In the genomic region with DNA sequence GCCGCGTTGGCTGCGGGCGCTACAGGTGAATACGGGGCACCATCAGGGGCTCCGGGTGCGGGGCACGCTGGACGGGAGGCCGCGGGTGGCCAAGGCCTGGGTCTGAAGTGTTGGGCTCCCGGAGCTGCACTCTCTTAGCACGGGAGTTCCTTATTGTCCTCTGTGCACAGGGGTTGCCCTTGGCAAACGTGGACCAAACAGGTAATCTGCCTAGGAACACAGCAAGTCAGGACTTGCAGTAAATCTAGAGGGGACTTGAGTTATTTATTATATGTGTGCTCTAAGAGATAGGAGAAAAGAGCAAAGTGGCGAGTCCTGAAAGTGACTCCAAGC, we compare ENCODE assay signal across 8 mouse cellular contexts. TPM values are rescaled to one million over a fixed set of nuclear protein-coding genes. Genes with fewer than 3 reads are reported as not detected.
DNase-seq lines count a peak whose midpoint lies in the region; ATAC-seq and TF ChIP-seq lines count a peak whose summit lies in the region.

No protein-coding gene starts in this region.

- H3K27ac ChIP-seq in heart, embryonic 16.5 days (ENCODE audit: low read length): peak overlapping the region; percentile 89
- no peak overlapping the region for H3K27ac ChIP-seq in MEL (ENCODE audit: control insufficient read depth, low read depth, low read length)
- H3K27ac ChIP-seq in hindbrain, embryonic 12.5 days: peak overlapping the region; percentile 76
- H3K27ac ChIP-seq in midbrain, embryonic 11.5 days (ENCODE audit: low read depth, low read length): no peak overlapping the region

- TF ChIP-seq POLR2A in MEL (IDR thresholded peaks at IDR 0.05; ENCODE audit: control insufficient read depth in 1 of 2, insufficient read depth in 1 of 2, low read depth in 1 of 2, low read length in 2 of 2, poor library complexity in 1 of 2): no peak; a peak in 1 of 4 replicates

- no peak for DNase-seq in heart, postnatal 4 days
- DNase-seq in MEL (ENCODE audit: low read depth, low spot score) (no peak), MN1 (ENCODE audit: low spot score) (no peak)
- no peak for DNase-seq in midbrain, embryonic 11.5 days (ENCODE audit: low spot score, missing footprints)
- DNase-seq in frontal cortex, postnatal 14 days (ENCODE audit: low spot score in 2 of 2): no peak
- no peak for DNase-seq in thymus, postnatal 25 days

- no peak for TF ChIP-seq EP300 in MEL (IDR thresholded peaks at IDR 0.05; ENCODE audit: low read depth in 1 of 2, low read length in 2 of 2)

- H3K4me2 ChIP-seq in heart, embryonic 16.5 days (ENCODE audit: low read depth, low read length): peak overlapping the region; percentile 74
- H3K4me2 ChIP-seq in hindbrain, embryonic 12.5 days (replicated peaks): peak overlapping the region; percentile 81
- H3K4me2 ChIP-seq in midbrain, embryonic 11.5 days: peak overlapping the region; percentile 86

- H3K9ac ChIP-seq in heart, embryonic 16.5 days (ENCODE audit: low read length): peak overlapping the region; percentile 90
- peak overlapping the region; percentile 70 for H3K9ac ChIP-seq in MEL (ENCODE audit: control insufficient read depth, low read depth, low read length, poor library complexity, severe bottlenecking)
- peak overlapping the region; percentile 79 for H3K9ac ChIP-seq in hindbrain, embryonic 12.5 days
- peak overlapping the region; percentile 73 for H3K9ac ChIP-seq in midbrain, embryonic 11.5 days (ENCODE audit: low read length)

- TF ChIP-seq CTCF in MEL (IDR thresholded peaks at IDR 0.05 in 2 of 3, conservative IDR thresholded peaks at IDR 0.05 in 1 of 3; ENCODE audit: control insufficient read depth in 1 of 3, insufficient read depth in 1 of 3, low read depth in 2 of 3, low read length in 3 of 3, poor library complexity in 1 of 3, severe bottlenecking in 1 of 3): no peak

- H3K9me3 ChIP-seq in heart, embryonic 16.5 days (replicated peaks; ENCODE audit: control insufficient read depth, low read length): no peaks in the 10 kb centered on the region
- H3K9me3 ChIP-seq in MEL (replicated peaks; ENCODE audit: insufficient read depth, low read length): no peaks in the 10 kb centered on the region
- no peaks in the 10 kb centered on the region for H3K9me3 ChIP-seq in hindbrain, embryonic 12.5 days (replicated peaks)
- H3K9me3 ChIP-seq in midbrain, embryonic 11.5 days (ENCODE audit: control insufficient read depth, low read length): no peaks in the 10 kb centered on the region

- peak overlapping the region; percentile 93 for H3K4me3 ChIP-seq in heart, embryonic 16.5 days (ENCODE audit: low read length)
- peak overlapping the region; percentile 64 to 69 for H3K4me3 ChIP-seq in MEL (ENCODE audit: control insufficient read depth in 1 of 2, insufficient read depth in 1 of 2, low read depth in 2 of 2, low read length in 2 of 2)
- H3K4me3 ChIP-seq in hindbrain, embryonic 12.5 days: peak overlapping the region; percentile 65
- H3K4me3 ChIP-seq in midbrain, embryonic 11.5 days (ENCODE audit: low read depth, low read length): peak overlapping the region; percentile 71

- peaks cover 5% of the 10 kb centered on the region; the same call in 1 of the 2 replicates for H3K36me3 ChIP-seq in heart, embryonic 16.5 days (ENCODE audit: control insufficient read depth, insufficient read depth)
- peaks cover 11 to 21% of the 10 kb centered on the region in 2 experiments for H3K36me3 ChIP-seq in MEL (ENCODE audit: control insufficient read depth in 1 of 2, insufficient read depth in 2 of 2, low read length in 2 of 2)
- peaks cover 19% of the 10 kb centered on the region for H3K36me3 ChIP-seq in hindbrain, embryonic 12.5 days
- H3K36me3 ChIP-seq in midbrain, embryonic 11.5 days (ENCODE audit: control insufficient read depth, insufficient read depth, low read length): no peaks in the 10 kb centered on the region

- no peaks in the 10 kb centered on the region for H3K27me3 ChIP-seq in heart, embryonic 16.5 days (ENCODE audit: control insufficient read depth, insufficient read depth, low read length)
- no peaks in the 10 kb centered on the region for H3K27me3 ChIP-seq in MEL (ENCODE audit: control insufficient read depth in 1 of 2, insufficient read depth in 2 of 2, low read length in 2 of 2)
- no peaks in the 10 kb centered on the region for H3K27me3 ChIP-seq in hindbrain, embryonic 12.5 days
- no peaks in the 10 kb centered on the region for H3K27me3 ChIP-seq in midbrain, embryonic 11.5 days (ENCODE audit: control insufficient read depth, insufficient read depth, low read length)

- TF ChIP-seq RAD21 in MEL (IDR thresholded peaks at IDR 0.05; ENCODE audit: low read depth, low read length): no peak

- ATAC-seq in heart, embryonic 16.5 days (replicated peaks; ENCODE audit: extremely low read depth, insufficient read depth, low FRiP score): peak; percentile 35
- ATAC-seq in hindbrain, embryonic 12.5 days (ENCODE audit: low FRiP score): no peak
- ATAC-seq in midbrain, embryonic 11.5 days (ENCODE audit: low FRiP score): no peak

- peaks cover 25% of the 10 kb centered on the region for H3K79me2 ChIP-seq in MEL (ENCODE audit: control insufficient read depth, insufficient read depth, low read length, poor library complexity)

- peaks cover 7% of the 10 kb centered on the region for H3K4me1 ChIP-seq in heart, embryonic 16.5 days (ENCODE audit: control insufficient read depth, insufficient read depth, low read length)
- H3K4me1 ChIP-seq in MEL (ENCODE audit: control insufficient read depth in 1 of 2, insufficient read depth in 2 of 2, low read length in 2 of 2): peaks cover 3 to 4% of the 10 kb centered on the region in 2 experiments
- peaks cover 11% of the 10 kb centered on the region for H3K4me1 ChIP-seq in hindbrain, embryonic 12.5 days
- H3K4me1 ChIP-seq in midbrain, embryonic 11.5 days (ENCODE audit: control insufficient read depth, insufficient read depth, low read length): peaks cover 12% of the 10 kb centered on the region

- under 1% methylated on average over 15 of the region's 15 CpGs for WGBS in heart, embryonic 16.5 days
- WGBS in hindbrain, embryonic 12.5 days: 2% methylated on average over 15 of the region's 15 CpGs
- WGBS in midbrain, embryonic 11.5 days: 2% methylated on average over 15 of the region's 15 CpGs

TF ChIP-seq in MEL, 35 proteins besides CTCF, POLR2A, EP300 and RAD21:
- TF ChIP-seq RCOR1 (IDR thresholded peaks at IDR 0.05; ENCODE audit: low read depth, low read length) (no peak), MYC (IDR thresholded peaks at IDR 0.05; ENCODE audit: low read depth, low read length) (0 out of 2 replicates have a peak, but pooled peaks have one; percentile 13), MXI1 (IDR thresholded peaks at IDR 0.05; ENCODE audit: low read depth, low read length) (no peak)
TF ChIP-seq in MEL: peak in this region for 1.

RNA-seq across cellular contexts. Expression of gene Mcee, which starts 0.4 kb away (rescaled TPM):
- 139 and 143 TPM in 2 replicates for polyA plus RNA-seq in heart, embryonic 16.5 days (2015; fragmentation: Nextera tagmentation; extraction: Ambion mirVana)
- total RNA-seq in heart, postnatal 4 days (2021): 100 to 1,000 TPM; 103 to 108 TPM
- 11.4 and 18.2 TPM in 2 replicates for total RNA-seq in MEL (2012; rRNA removed)
- 10 to 100 TPM in 1 of 2 experiments, not detected in 1; 22.6 TPM for polyA plus RNA-seq in MEL (2012; ENCODE audit: insufficient read depth in 1 of 2, insufficient read length in 2 of 2, low read depth in 1 of 2, low replicate concordance in 2 of 2, missing spikeins in 1 of 2)
- 37.1 and 46.1 TPM in 2 replicates for polyA plus RNA-seq in hindbrain, embryonic 12.5 days (2016; fragmentation: Nextera tagmentation; extraction: Ambion mirVana)
- polyA plus RNA-seq in midbrain, embryonic 11.5 days (2014; fragmentation: Nextera tagmentation; extraction: Ambion mirVana): 43.2 and 45.6 TPM in 2 replicates

RNA-seq across cellular contexts. Expression of gene Mphosph10, which starts 0.7 kb away (rescaled TPM):
- polyA plus RNA-seq in heart, embryonic 16.5 days (2015; fragmentation: Nextera tagmentation; extraction: Ambion mirVana): 20.3 and 25.9 TPM in 2 replicates
- total RNA-seq in heart, postnatal 4 days (2021): 10 to 100 TPM; 16.6 to 17.4 TPM
- 74.6 and 87.9 TPM in 2 replicates for total RNA-seq in MEL (2012; rRNA removed)
- 100 to 1,000 TPM in 1 of 2 experiments, 10 to 100 TPM in 1; 77.6 to 290 TPM for polyA plus RNA-seq in MEL (2012; ENCODE audit: insufficient read depth in 1 of 2, insufficient read length in 2 of 2, low read depth in 1 of 2, low replicate concordance in 2 of 2, missing spikeins in 1 of 2)
- polyA plus RNA-seq in hindbrain, embryonic 12.5 days (2016; fragmentation: Nextera tagmentation; extraction: Ambion mirVana): 41.7 and 43.7 TPM in 2 replicates
- 57.2 and 61.0 TPM in 2 replicates for polyA plus RNA-seq in midbrain, embryonic 11.5 days (2014; fragmentation: Nextera tagmentation; extraction: Ambion mirVana)

RNA-seq across cellular contexts. Expression of gene Fan1, which starts 18.9 kb away (rescaled TPM):
- 3.5 and 3.8 TPM in 2 replicates for polyA plus RNA-seq in heart, embryonic 16.5 days (2015; fragmentation: Nextera tagmentation; extraction: Ambion mirVana)
- total RNA-seq in heart, postnatal 4 days (2021): 1 to 10 TPM; 6.6 to 7.2 TPM
- total RNA-seq in MEL (2012; rRNA removed): 2.9 and 3.1 TPM in 2 replicates
- polyA plus RNA-seq in MEL (2012; ENCODE audit: insufficient read depth in 1 of 2, insufficient read length in 2 of 2, low read depth in 1 of 2, low replicate concordance in 2 of 2, missing spikeins in 1 of 2): 1 to 10 TPM in 1 of 2 experiments, not detected in 1; 3.6 TPM
- 9.1 and 10.1 TPM in 2 replicates for polyA plus RNA-seq in hindbrain, embryonic 12.5 days (2016; fragmentation: Nextera tagmentation; extraction: Ambion mirVana)
- 5.8 and 6.8 TPM in 2 replicates for polyA plus RNA-seq in midbrain, embryonic 11.5 days (2014; fragmentation: Nextera tagmentation; extraction: Ambion mirVana)

Comparison
In these comparisons a context has a peak if more than half of its experiments do, and no peak if none do; other contexts are left out.
1. H3K27ac ChIP-seq: peak in heart, embryonic 16.5 days (single experiment) and hindbrain, embryonic 12.5 days (single experiment); none in MEL (single experiment) and midbrain, embryonic 11.5 days (single experiment).
2. Peak in every context shown above with its lines, with median percentiles within 50 percentile points of each other: H3K4me2 ChIP-seq, H3K4me3 ChIP-seq and H3K9ac ChIP-seq.